Comparison of ENCODE assay signal across 12 mouse cellular contexts in the genomic region with DNA sequence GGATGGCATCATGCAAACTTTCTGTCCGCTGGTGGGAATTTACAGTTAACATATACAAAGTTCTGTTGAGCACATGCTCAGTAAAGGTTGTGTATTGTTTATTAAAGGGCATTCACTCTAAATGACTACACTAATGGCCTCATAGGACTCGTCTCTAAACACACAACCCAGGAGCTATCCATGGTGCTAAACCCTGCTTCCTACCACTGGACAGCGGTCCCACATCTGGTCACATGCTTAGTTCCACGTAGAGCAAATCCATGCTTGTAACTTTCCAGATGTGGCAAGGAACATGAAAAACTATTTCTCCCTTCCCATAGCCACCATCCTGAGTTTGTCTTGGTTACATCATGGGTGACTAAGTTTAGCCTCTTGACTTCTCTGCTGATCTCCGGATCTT. TPM values are rescaled to one million over a fixed set of nuclear protein-coding genes. Genes with fewer than 3 reads are reported as not detected.
DNase-seq lines count a peak whose midpoint lies in the region; ATAC-seq and TF ChIP-seq lines count a peak whose summit lies in the region.
"Had no signal": no experiment of that assay in that cellular context is flagged by ENCODE, and none has a peak within 500 bp of the region (broad histone marks: within the 10 kb centered on the region; RNA-seq: fewer than 3 reads in every experiment).

No protein-coding gene starts in this region.

- no peaks in the 10 kb centered on the region for H3K4me1 ChIP-seq in intestine, embryonic 14.5 days (replicated peaks; ENCODE audit: control insufficient read depth, insufficient read depth, low read length)
- no peaks in the 10 kb centered on the region for H3K4me1 ChIP-seq in intestine, embryonic 15.5 days (replicated peaks)
- H3K4me1 ChIP-seq in embryonic facial prominence, embryonic 11.5 days (ENCODE audit: control insufficient read depth, insufficient read depth, low read length), result no peaks in the 10 kb centered on the region
- no peaks in the 10 kb centered on the region for H3K4me1 ChIP-seq in stomach, postnatal 0 days (replicated peaks; ENCODE audit: control insufficient read depth, insufficient read depth)

- TF ChIP-seq EP300 in stomach, postnatal 0 days (optimal IDR thresholded peaks at IDR 0.05), result no peak

- H3K9ac ChIP-seq in intestine, embryonic 14.5 days (ENCODE audit: low read length), result no peak overlapping the region
- H3K9ac ChIP-seq in intestine, embryonic 15.5 days, result no peak overlapping the region
- H3K9ac ChIP-seq in embryonic facial prominence, embryonic 11.5 days (replicated peaks; ENCODE audit: low read length), result no peak overlapping the region
- H3K9ac ChIP-seq in stomach, postnatal 0 days (ENCODE audit: low read length), result no peak overlapping the region

- no peaks in the 10 kb centered on the region for H3K36me3 ChIP-seq in intestine, embryonic 14.5 days (ENCODE audit: control insufficient read depth, insufficient read depth, low read length)
- H3K36me3 ChIP-seq in intestine, embryonic 15.5 days, result no peaks in the 10 kb centered on the region
- no peaks in the 10 kb centered on the region for H3K36me3 ChIP-seq in embryonic facial prominence, embryonic 11.5 days (replicated peaks; ENCODE audit: control insufficient read depth, insufficient read depth, low read depth, low read length)
- no peaks in the 10 kb centered on the region for H3K36me3 ChIP-seq in stomach, postnatal 0 days (ENCODE audit: control insufficient read depth, insufficient read depth, low read length)

- 53% methylated on average over 5 of the region's 5 CpGs for WGBS in intestine, embryonic 14.5 days
- WGBS in intestine, embryonic 15.5 days, result 61% methylated on average over 5 of the region's 5 CpGs
- 54% methylated on average over 5 of the region's 5 CpGs for WGBS in embryonic facial prominence, embryonic 11.5 days
- 47% methylated on average over 5 of the region's 5 CpGs for WGBS in stomach, postnatal 0 days

- H3K4me3 ChIP-seq in intestine, embryonic 14.5 days (ENCODE audit: low read depth, low read length), result no peak overlapping the region
- H3K4me3 ChIP-seq in intestine, embryonic 15.5 days (replicated peaks), result no peak overlapping the region
- no peak overlapping the region for H3K4me3 ChIP-seq in embryonic facial prominence, embryonic 11.5 days (ENCODE audit: low read depth, low read length)
- no peak overlapping the region for H3K4me3 ChIP-seq in stomach, postnatal 0 days (ENCODE audit: low read depth, low read length)

- ATAC-seq in intestine, embryonic 14.5 days (replicated peaks; ENCODE audit: low FRiP score, low TSS enrichment, low read depth), result no peak
- no peak for ATAC-seq in intestine, embryonic 15.5 days
- ATAC-seq in embryonic facial prominence, embryonic 11.5 days (replicated peaks; ENCODE audit: insufficient number of reproducible peaks, low FRiP score, low TSS enrichment, low read depth), result no peak
- no peak for ATAC-seq in stomach, postnatal 0 days (ENCODE audit: low FRiP score, low TSS enrichment)

- no peak overlapping the region for H3K27ac ChIP-seq in intestine, embryonic 14.5 days (ENCODE audit: low read depth)
- no peak overlapping the region for H3K27ac ChIP-seq in intestine, embryonic 15.5 days
- no peak overlapping the region for H3K27ac ChIP-seq in embryonic facial prominence, embryonic 11.5 days (replicated peaks; ENCODE audit: low read depth, low read length)
- H3K27ac ChIP-seq in stomach, postnatal 0 days (replicated peaks), result no peak overlapping the region

- no peak for TF ChIP-seq CTCF in stomach, postnatal 0 days (IDR thresholded peaks at IDR 0.05; ENCODE audit: low read depth)

- DNase-seq in intestine, embryonic 14.5 days (ENCODE audit: low spot score), result peak; percentile 77
- peak; percentile 12 for DNase-seq in urinary bladder, postnatal 25 days (ENCODE audit: low spot score)
- DNase-seq in urinary bladder, postnatal 10 days (ENCODE audit: low spot score), result no peak
- peak; percentile 83 for DNase-seq in embryonic facial prominence, embryonic 11.5 days (ENCODE audit: low spot score)
- peak; percentile 35 for DNase-seq in stomach, postnatal 0 days (ENCODE audit: low spot score)
- DNase-seq in gastrocnemius, adult 18-20 months (ENCODE audit: low spot score), result no peak
- no peak for DNase-seq in right cerebral cortex, postnatal 36 days (ENCODE audit: low spot score in 2 of 2)

- no peaks in the 10 kb centered on the region for H3K9me3 ChIP-seq in intestine, embryonic 14.5 days (ENCODE audit: control insufficient read depth, low read length)
- no peaks in the 10 kb centered on the region for H3K9me3 ChIP-seq in intestine, embryonic 15.5 days
- no peaks in the 10 kb centered on the region for H3K9me3 ChIP-seq in embryonic facial prominence, embryonic 11.5 days (replicated peaks; ENCODE audit: control insufficient read depth, low read length)
- H3K9me3 ChIP-seq in stomach, postnatal 0 days (ENCODE audit: control insufficient read depth, low read length), result no peaks in the 10 kb centered on the region

- no peaks in the 10 kb centered on the region for H3K27me3 ChIP-seq in intestine, embryonic 14.5 days (replicated peaks; ENCODE audit: control insufficient read depth, insufficient read depth, low read length)
- H3K27me3 ChIP-seq in intestine, embryonic 15.5 days (replicated peaks), result 0 out of 2 replicates have a peak, but pooled peaks cover 3% of the 10 kb centered on the region
- no peaks in the 10 kb centered on the region for H3K27me3 ChIP-seq in embryonic facial prominence, embryonic 11.5 days (ENCODE audit: control insufficient read depth, insufficient read depth, low read length)
- no peaks in the 10 kb centered on the region for H3K27me3 ChIP-seq in stomach, postnatal 0 days (ENCODE audit: control insufficient read depth, insufficient read depth, low read length)

- H3K4me2 ChIP-seq in intestine, embryonic 14.5 days (ENCODE audit: low read length), result no peak overlapping the region
- H3K4me2 ChIP-seq in intestine, embryonic 15.5 days (replicated peaks), result no peak overlapping the region
- H3K4me2 ChIP-seq in embryonic facial prominence, embryonic 11.5 days (ENCODE audit: low read depth, low read length), result no peak overlapping the region
- H3K4me2 ChIP-seq in stomach, postnatal 0 days (replicated peaks; ENCODE audit: low read depth), result no peak overlapping the region

RNA-seq across cellular contexts. Expression of gene Tmcc3, which starts 6.2 kb away (rescaled TPM):
- 10.4 and 10.6 TPM in 2 replicates for polyA plus RNA-seq in intestine, embryonic 14.5 days (2014; fragmentation: Nextera tagmentation; extraction: Ambion mirVana)
- polyA plus RNA-seq in intestine, embryonic 15.5 days (2015; fragmentation: Nextera tagmentation; extraction: Ambion mirVana), result 8.6 and 9.2 TPM in 2 replicates
- polyA plus RNA-seq in embryonic facial prominence, embryonic 11.5 days (2014; fragmentation: Nextera tagmentation; extraction: Ambion mirVana), result 3.0 and 4.1 TPM in 2 replicates
- polyA plus RNA-seq in stomach, postnatal 0 days (2015; fragmentation: Nextera tagmentation; extraction: Ambion mirVana), result 19.8 and 20.8 TPM in 2 replicates
- total RNA-seq in gastrocnemius, adult 18-20 months (2021), result 10 to 100 TPM; 19.8 to 21.4 TPM

RNA-seq across cellular contexts. Expression of gene Gm4792, which starts 7.0 kb away (rescaled TPM):
- not detected in 2 replicates for polyA plus RNA-seq in intestine, embryonic 14.5 days (2014; fragmentation: Nextera tagmentation; extraction: Ambion mirVana)
- polyA plus RNA-seq in intestine, embryonic 15.5 days (2015; fragmentation: Nextera tagmentation; extraction: Ambion mirVana), result not detected in 2 replicates
- not detected in 2 replicates for polyA plus RNA-seq in embryonic facial prominence, embryonic 11.5 days (2014; fragmentation: Nextera tagmentation; extraction: Ambion mirVana)
- 0.61 and 0.63 TPM in 2 replicates for polyA plus RNA-seq in stomach, postnatal 0 days (2015; fragmentation: Nextera tagmentation; extraction: Ambion mirVana)
- under 1 TPM in 1 of 2 experiments, not detected in 1; 0.32 TPM for total RNA-seq in gastrocnemius, adult 18-20 months (2021)
- total RNA-seq: granulocyte monocyte progenitor cell, adult 5-6 weeks; liver, adult 2 months had no signal
- polyA plus RNA-seq: kidney, embryonic 14.5 days; liver, adult 2 months; spleen, adult 2 months had no signal

Comparison
In these comparisons a context has a peak if more than half of its experiments do, and no peak if none do; other contexts are left out.
1. DNase-seq: peak in intestine, embryonic 14.5 days (single experiment), urinary bladder, postnatal 25 days (single experiment), embryonic facial prominence, embryonic 11.5 days (single experiment) and stomach, postnatal 0 days (single experiment); none in urinary bladder, postnatal 10 days (single experiment), gastrocnemius, adult 18-20 months (single experiment) and right cerebral cortex, postnatal 36 days (0 of 2).